Mouse (Mus musculus): ENCODE measurements around the gene Galnt17. TPM values are rescaled to one million over a fixed set of nuclear protein-coding genes. Genes with fewer than 3 reads are reported as not detected.

Galnt17 gene
- polyA plus RNA-seq, 1 experiment from 2014 or later, result 0.29 TPM

DNA sequence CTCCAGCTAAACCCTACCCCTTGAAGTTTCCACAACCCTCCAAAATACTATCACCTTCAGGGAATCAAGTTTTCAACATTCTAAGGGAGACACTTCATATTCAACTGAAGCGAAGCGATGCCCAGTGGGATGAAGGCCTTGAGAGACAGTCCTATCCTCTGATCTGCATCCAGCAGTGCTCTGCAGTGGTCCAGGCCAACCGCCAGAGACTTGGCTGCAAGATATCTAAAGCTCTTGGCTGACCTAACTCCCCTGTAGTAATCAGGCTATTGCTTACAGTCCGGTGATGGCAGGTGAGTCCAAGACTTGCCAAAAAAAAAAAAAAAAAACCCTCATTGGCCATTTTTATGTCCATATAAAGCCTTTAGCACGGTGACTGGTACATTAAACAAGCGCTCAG lies 21.2 kb downstream of the Galnt17 start:
- H3K4me2 ChIP-seq (replicated peaks; ENCODE audit: low read depth), result no peak overlapping the region
- no peak overlapping the region for H3K4me3 ChIP-seq (ENCODE audit: low read depth, low read length)
- H3K9ac ChIP-seq (ENCODE audit: low read depth, low read length), result no peak overlapping the region
- no peaks in the 10 kb centered on the region for H3K9me3 ChIP-seq (ENCODE audit: control insufficient read depth)
- no peaks in the 10 kb centered on the region for H3K27me3 ChIP-seq (replicated peaks; ENCODE audit: control insufficient read depth, insufficient read depth, low read length)
- H3K27ac ChIP-seq (ENCODE audit: low read depth, low read length), result no peak overlapping the region
- ATAC-seq, result no peak
- no peaks in the 10 kb centered on the region for H3K36me3 ChIP-seq (ENCODE audit: control insufficient read depth, insufficient read depth)
- TF ChIP-seq CTCF (IDR thresholded peaks at IDR 0.05; ENCODE audit: low read depth), result no peak
- H3K4me1 ChIP-seq (replicated peaks; ENCODE audit: control insufficient read depth, insufficient read depth, low read length), result no peaks in the 10 kb centered on the region
- WGBS, result 82% methylated on average over 6 of the region's 6 CpGs

DNA sequence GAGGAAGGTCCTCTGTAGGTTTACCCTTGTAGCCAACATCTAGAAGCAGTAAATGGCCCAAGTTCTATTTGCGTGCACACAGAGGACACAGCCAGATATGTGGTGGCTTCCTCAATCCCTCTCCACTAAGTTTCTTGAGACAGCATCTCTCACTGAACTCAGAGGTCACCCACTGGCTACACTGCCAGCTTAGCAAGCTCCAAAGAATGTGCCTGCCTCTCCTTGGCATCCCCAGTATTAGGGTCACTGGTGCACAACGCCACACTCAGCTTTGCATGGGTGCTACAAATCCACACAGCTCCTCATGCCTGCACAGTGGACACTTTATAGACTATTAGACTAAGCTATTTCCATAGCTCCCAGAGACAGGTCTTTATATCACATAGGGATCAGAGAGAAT lies 21.6 kb downstream of the Galnt17 start:
- WGBS, result 93% methylated on average over 2 of the region's 2 CpGs
- Histone ChIP-seq H3K9me3 (ENCODE audit: control insufficient read depth) (no peaks in the 10 kb centered on the region), H3K4me3 (ENCODE audit: low read depth, low read length) (no peak overlapping the region), H3K27ac (ENCODE audit: low read depth, low read length) (no peak overlapping the region), H3K4me2 (replicated peaks; ENCODE audit: low read depth) (no peak overlapping the region), H3K4me1 (replicated peaks; ENCODE audit: control insufficient read depth, insufficient read depth, low read length) (no peaks in the 10 kb centered on the region), H3K9ac (ENCODE audit: low read depth, low read length) (no peak overlapping the region), H3K27me3 (replicated peaks; ENCODE audit: control insufficient read depth, insufficient read depth, low read length) (no peaks in the 10 kb centered on the region), H3K36me3 (ENCODE audit: control insufficient read depth, insufficient read depth) (no peaks in the 10 kb centered on the region)
- TF ChIP-seq CTCF (IDR thresholded peaks at IDR 0.05; ENCODE audit: low read depth), result no peak
- ATAC-seq, result no peak

DNA sequence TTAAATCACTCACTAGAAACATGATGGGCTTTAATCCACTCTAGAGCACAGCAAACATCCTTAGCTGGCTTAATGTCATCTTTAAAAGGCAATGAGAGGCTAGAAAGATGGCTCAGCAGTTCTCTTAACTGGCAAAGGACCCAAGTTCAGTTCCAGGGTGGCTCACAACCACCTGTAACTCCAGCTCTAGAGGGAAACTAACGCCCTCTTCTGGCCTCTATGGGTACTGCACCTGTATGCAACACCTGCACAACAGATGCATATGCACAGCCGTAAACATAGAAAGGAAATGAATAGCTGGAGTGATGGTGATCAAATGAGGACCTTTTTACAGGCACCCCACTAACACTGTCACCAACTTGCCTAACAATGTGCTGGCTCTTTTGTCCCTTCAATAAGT lies 27.9 kb downstream of the Galnt17 start:
- Histone ChIP-seq H3K9ac (ENCODE audit: low read depth, low read length) (no peak overlapping the region), H3K4me1 (replicated peaks; ENCODE audit: control insufficient read depth, insufficient read depth, low read length) (no peaks in the 10 kb centered on the region), H3K27me3 (replicated peaks; ENCODE audit: control insufficient read depth, insufficient read depth, low read length) (no peaks in the 10 kb centered on the region), H3K36me3 (ENCODE audit: control insufficient read depth, insufficient read depth) (no peaks in the 10 kb centered on the region), H3K27ac (ENCODE audit: low read depth, low read length) (no peak overlapping the region), H3K4me2 (replicated peaks; ENCODE audit: low read depth) (no peak overlapping the region), H3K9me3 (ENCODE audit: control insufficient read depth) (no peaks in the 10 kb centered on the region), H3K4me3 (ENCODE audit: low read depth, low read length) (no peak overlapping the region)
- TF ChIP-seq CTCF (IDR thresholded peaks at IDR 0.05; ENCODE audit: low read depth), result peak; percentile 46
- WGBS, result 48% methylated on average over 2 of the region's 2 CpGs
- no peak for ATAC-seq

DNA sequence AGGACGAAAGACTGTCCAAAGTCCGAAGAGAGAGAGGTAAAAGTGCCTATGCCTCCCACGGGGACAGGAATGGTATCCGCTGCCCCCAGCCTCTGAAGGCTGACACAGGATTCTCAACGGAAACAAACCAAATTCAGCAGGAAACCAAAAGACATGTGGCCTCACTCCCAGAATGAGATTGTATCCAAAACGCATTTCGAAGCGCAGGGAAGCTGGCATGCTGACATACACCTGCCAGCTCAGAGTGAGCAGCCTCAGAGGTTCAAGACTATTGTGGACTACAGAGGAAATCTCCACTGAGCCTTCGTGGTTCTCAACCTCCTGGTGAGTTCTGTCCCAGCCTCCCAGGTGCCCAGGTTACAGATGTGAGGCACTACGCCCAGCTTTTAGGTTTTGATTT lies 29.0 kb downstream of the Galnt17 start:
- no peak overlapping the region for H3K4me3 ChIP-seq (ENCODE audit: low read depth, low read length)
- H3K9me3 ChIP-seq (ENCODE audit: control insufficient read depth), result no peaks in the 10 kb centered on the region
- H3K4me1 ChIP-seq (replicated peaks; ENCODE audit: control insufficient read depth, insufficient read depth, low read length), result no peaks in the 10 kb centered on the region
- 80% methylated on average over 10 of the region's 10 CpGs for WGBS
- TF ChIP-seq CTCF (IDR thresholded peaks at IDR 0.05; ENCODE audit: low read depth), result no peak
- no peak overlapping the region for H3K27ac ChIP-seq (ENCODE audit: low read depth, low read length)
- H3K27me3 ChIP-seq (replicated peaks; ENCODE audit: control insufficient read depth, insufficient read depth, low read length), result no peaks in the 10 kb centered on the region
- no peak overlapping the region for H3K4me2 ChIP-seq (replicated peaks; ENCODE audit: low read depth)
- H3K9ac ChIP-seq (ENCODE audit: low read depth, low read length), result no peak overlapping the region
- no peak for ATAC-seq
- no peaks in the 10 kb centered on the region for H3K36me3 ChIP-seq (ENCODE audit: control insufficient read depth, insufficient read depth)

DNA sequence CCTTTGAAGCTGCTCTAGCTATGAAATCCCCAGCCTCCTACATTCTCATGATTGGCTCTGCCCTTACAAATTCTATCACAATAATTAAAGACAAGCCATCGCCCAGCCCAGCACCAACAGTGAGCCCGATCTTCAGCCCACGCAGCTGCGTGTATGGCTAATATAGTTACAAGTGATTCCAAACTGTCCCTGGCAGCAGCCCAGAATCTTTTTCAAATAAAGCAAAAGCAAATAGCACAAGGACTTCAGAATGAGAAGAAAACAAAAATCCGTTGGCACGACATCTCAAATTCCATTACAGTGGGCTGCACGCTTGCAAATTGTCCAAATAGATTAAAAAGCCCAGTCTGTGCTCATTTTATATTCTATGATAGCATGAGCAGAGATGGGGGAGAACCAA lies 31.1 kb downstream of the Galnt17 start:
- Histone ChIP-seq H3K4me1 (replicated peaks; ENCODE audit: control insufficient read depth, insufficient read depth, low read length) (no peaks in the 10 kb centered on the region), H3K4me3 (ENCODE audit: low read depth, low read length) (no peak overlapping the region), H3K9ac (ENCODE audit: low read depth, low read length) (no peak overlapping the region), H3K27me3 (replicated peaks; ENCODE audit: control insufficient read depth, insufficient read depth, low read length) (no peaks in the 10 kb centered on the region), H3K4me2 (replicated peaks; ENCODE audit: low read depth) (no peak overlapping the region), H3K9me3 (ENCODE audit: control insufficient read depth) (no peaks in the 10 kb centered on the region), H3K27ac (ENCODE audit: low read depth, low read length) (no peak overlapping the region), H3K36me3 (ENCODE audit: control insufficient read depth, insufficient read depth) (no peaks in the 10 kb centered on the region)
- ATAC-seq, result no peak
- WGBS, result 59% methylated on average over 7 of the region's 7 CpGs
- TF ChIP-seq CTCF (IDR thresholded peaks at IDR 0.05; ENCODE audit: low read depth), result no peak

DNA sequence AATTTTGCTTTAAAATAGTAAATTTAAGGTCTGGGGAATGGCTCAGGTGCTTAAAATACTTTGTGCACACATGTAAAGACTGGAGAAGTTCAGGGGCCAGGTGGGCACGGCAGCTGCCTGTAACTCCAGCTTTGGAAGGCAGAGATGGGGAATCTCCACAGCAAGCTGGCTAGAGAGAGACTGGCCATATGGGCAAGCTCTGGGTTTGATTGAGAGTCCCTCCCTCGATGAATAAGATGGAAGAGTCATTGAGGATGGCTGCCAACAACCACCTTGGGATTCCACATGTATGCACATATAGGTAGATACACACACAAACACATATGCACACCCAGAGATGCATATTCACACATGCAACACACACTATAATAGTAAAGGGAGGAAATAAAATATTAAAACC lies 42.0 kb downstream of the Galnt17 start:
- Histone ChIP-seq H3K9ac (ENCODE audit: low read depth, low read length) (no peak overlapping the region), H3K9me3 (ENCODE audit: control insufficient read depth) (no peaks in the 10 kb centered on the region), H3K27me3 (replicated peaks; ENCODE audit: control insufficient read depth, insufficient read depth, low read length) (no peaks in the 10 kb centered on the region), H3K4me1 (replicated peaks; ENCODE audit: control insufficient read depth, insufficient read depth, low read length) (no peaks in the 10 kb centered on the region), H3K4me2 (replicated peaks; ENCODE audit: low read depth) (no peak overlapping the region), H3K4me3 (ENCODE audit: low read depth, low read length) (no peak overlapping the region), H3K27ac (ENCODE audit: low read depth, low read length) (no peak overlapping the region), H3K36me3 (ENCODE audit: control insufficient read depth, insufficient read depth) (no peaks in the 10 kb centered on the region)
- WGBS, result 74% methylated on average over 2 of the region's 2 CpGs
- TF ChIP-seq CTCF (IDR thresholded peaks at IDR 0.05; ENCODE audit: low read depth), result no peak
- ATAC-seq, result no peak

DNA sequence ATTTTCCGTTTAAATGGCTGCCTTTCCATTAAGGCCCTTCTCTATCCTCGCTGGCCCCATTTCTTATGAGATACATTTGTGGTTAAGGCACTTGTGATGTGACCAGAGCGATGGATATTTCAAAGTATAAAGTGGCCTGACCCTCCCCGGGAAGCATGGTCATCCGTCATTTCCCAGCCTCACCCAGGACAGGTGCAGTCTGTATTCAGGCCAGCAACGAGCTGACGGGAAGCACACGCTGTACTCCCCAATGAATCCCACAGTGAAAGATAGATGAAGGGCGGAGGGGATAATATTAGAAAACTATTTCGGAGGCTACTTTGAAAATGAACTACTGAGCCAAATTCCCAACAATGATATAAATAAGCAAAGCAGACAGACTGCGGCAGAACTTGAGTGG lies 44.2 kb downstream of the Galnt17 start:
- Histone ChIP-seq H3K9ac (ENCODE audit: low read depth, low read length) (no peak overlapping the region), H3K4me2 (replicated peaks; ENCODE audit: low read depth) (no peak overlapping the region), H3K27me3 (replicated peaks; ENCODE audit: control insufficient read depth, insufficient read depth, low read length) (no peaks in the 10 kb centered on the region), H3K36me3 (ENCODE audit: control insufficient read depth, insufficient read depth) (no peaks in the 10 kb centered on the region), H3K27ac (ENCODE audit: low read depth, low read length) (no peak overlapping the region), H3K4me1 (replicated peaks; ENCODE audit: control insufficient read depth, insufficient read depth, low read length) (no peaks in the 10 kb centered on the region), H3K4me3 (ENCODE audit: low read depth, low read length) (no peak overlapping the region), H3K9me3 (ENCODE audit: control insufficient read depth) (no peaks in the 10 kb centered on the region)
- no peak for ATAC-seq
- no peak for TF ChIP-seq CTCF (IDR thresholded peaks at IDR 0.05; ENCODE audit: low read depth)
- WGBS, result 68% methylated on average over 11 of the region's 11 CpGs

Data from intestine, postnatal 0 days (tissue).